In genomic region chr19:5815010-5815409, GRCm38 (mm10) we compare ENCODE assay signal across 9 mouse cellular contexts. TPM values are rescaled to one million over a fixed set of nuclear protein-coding genes. Genes with fewer than 3 reads are reported as not detected.
A peak's percentile ranks its signal among the peaks of the same experiment; 100 is the strongest.
DNase-seq lines count a peak whose midpoint lies in the region; ATAC-seq and TF ChIP-seq lines count a peak whose summit lies in the region.
"Had no signal": no experiment of that assay in that cellular context is flagged by ENCODE, and none has a peak within 500 bp of the region (broad histone marks: within the 10 kb centered on the region; RNA-seq: fewer than 3 reads in every experiment).

No protein-coding gene starts in this region.

- H3K27me3 ChIP-seq in lung, embryonic 16.5 days (ENCODE audit: control insufficient read depth, insufficient read depth, low read depth, low read length), result no peaks in the 10 kb centered on the region
- no peaks in the 10 kb centered on the region for H3K27me3 ChIP-seq in small intestine, adult 2 months (ENCODE audit: control insufficient read depth, insufficient read depth, low read length)

- WGBS in lung, embryonic 16.5 days, result 65% methylated on average over 7 of the region's 7 CpGs
- WGBS in small intestine, adult 2 months, result 58% methylated on average over 7 of the region's 7 CpGs

- H3K4me1 ChIP-seq in lung, embryonic 16.5 days (replicated peaks; ENCODE audit: control insufficient read depth, insufficient read depth, low read length), result peaks cover 47% of the 10 kb centered on the region
- peaks cover 38% of the 10 kb centered on the region for H3K4me1 ChIP-seq in brown adipose tissue, adult 24 weeks (ENCODE audit: control insufficient read depth, insufficient read depth, insufficient read length, low read length)
- H3K4me1 ChIP-seq in small intestine, adult 2 months (ENCODE audit: control insufficient read depth, insufficient read depth, insufficient read length, low read length), result peaks cover 45% of the 10 kb centered on the region

- no peak for ATAC-seq in lung, embryonic 16.5 days (ENCODE audit: low read depth)

- no peak overlapping the region for H3K4me3 ChIP-seq in lung, embryonic 16.5 days (ENCODE audit: low read length)
- H3K4me3 ChIP-seq in brown adipose tissue, adult 24 weeks (ENCODE audit: insufficient read depth, low read depth, low read length), result no peak overlapping the region
- no peak overlapping the region for H3K4me3 ChIP-seq in small intestine, adult 2 months (ENCODE audit: low read depth, low read length)

- intact Hi-C loops in heart, postnatal 36 days (cut with DNase I), result no loop called here

- H3K9ac ChIP-seq in lung, embryonic 16.5 days (ENCODE audit: low read length), result no peak overlapping the region

- TF ChIP-seq CTCF in small intestine, adult 2 months (IDR thresholded peaks at IDR 0.05; ENCODE audit: extremely low read depth, insufficient read length, insufficient replicate concordance, low read depth, low read length), result no peak

- no peak for TF ChIP-seq POLR2A in small intestine, adult 2 months (IDR thresholded peaks at IDR 0.05; ENCODE audit: low read depth, low read length)

- no peak overlapping the region for H3K4me2 ChIP-seq in lung, embryonic 16.5 days (ENCODE audit: low read depth, low read length)

- DNase-seq in kidney, adult 18-20 months, result peak; percentile 47
- DNase-seq in kidney, postnatal 14 days, result no peak
- no peak for DNase-seq in lung, postnatal 14 days
- DNase-seq in heart, postnatal 36 days, result no peak
- DNase-seq: cerebellum, adult 8-10 months; lung, adult 2 months had no signal

- no peaks in the 10 kb centered on the region for H3K36me3 ChIP-seq in lung, embryonic 16.5 days (ENCODE audit: control insufficient read depth, insufficient read depth, low read length)
- H3K36me3 ChIP-seq in small intestine, adult 2 months (ENCODE audit: control insufficient read depth, insufficient read depth, low read length), result no peaks in the 10 kb centered on the region

- H3K27ac ChIP-seq in lung, embryonic 16.5 days (ENCODE audit: low read length), result 0 out of 2 replicates have a peak overlapping the region, but pooled peaks have one; percentile 8
- peak overlapping the region; percentile 1; the same call in 1 of the 2 replicates for H3K27ac ChIP-seq in brown adipose tissue, adult 24 weeks (replicated peaks; ENCODE audit: low read depth, low read length)
- 0 out of 2 replicates have a peak overlapping the region, but pooled peaks have one; percentile 88 for H3K27ac ChIP-seq in small intestine, adult 2 months (ENCODE audit: insufficient read depth, low read depth, low read length)

- no peaks in the 10 kb centered on the region for H3K9me3 ChIP-seq in lung, embryonic 16.5 days (ENCODE audit: control insufficient read depth, low read length)

RNA-seq across cellular contexts. Expression of gene Scyl1, which starts 43.8 kb away (rescaled TPM):
- polyA plus RNA-seq in lung, embryonic 16.5 days (2015; fragmentation: Nextera tagmentation; extraction: Ambion mirVana), result 76.3 and 83.2 TPM in 2 replicates
- polyA plus RNA-seq in brown adipose tissue, adult 24 weeks (2012; ENCODE audit: insufficient read depth, insufficient read length, missing spikeins), result 49.2 and 54.3 TPM in 2 replicates
- polyA plus RNA-seq in small intestine, adult 2 months (2012; rRNA removed), result 37.1 and 52.5 TPM in 2 replicates
- 10 to 100 TPM; 69.0 to 72.9 TPM for total RNA-seq in heart, postnatal 36 days (2021)

Comparison
In these comparisons a context has a peak if more than half of its experiments do, and no peak if none do; other contexts are left out.
1. H3K27ac ChIP-seq: peak in every context shown above with its lines; median percentile 88 in small intestine, adult 2 months; 8 in lung, embryonic 16.5 days; 1 in brown adipose tissue, adult 24 weeks.